Mouse (Mus musculus) thymus, postnatal 14 days (tissue): ENCODE results near the gene Nrap.
"Not testable (repeated sequence)": the region's sequence is repeated elsewhere in the genome, so short reads cannot be mapped to it uniquely, and the experiment has no call there.

ENCODE experiments used
- DNase-seq: peaks from one replicate; pipeline ENCODE4 v3.0.0; 2021

Nrap gene

DNA sequence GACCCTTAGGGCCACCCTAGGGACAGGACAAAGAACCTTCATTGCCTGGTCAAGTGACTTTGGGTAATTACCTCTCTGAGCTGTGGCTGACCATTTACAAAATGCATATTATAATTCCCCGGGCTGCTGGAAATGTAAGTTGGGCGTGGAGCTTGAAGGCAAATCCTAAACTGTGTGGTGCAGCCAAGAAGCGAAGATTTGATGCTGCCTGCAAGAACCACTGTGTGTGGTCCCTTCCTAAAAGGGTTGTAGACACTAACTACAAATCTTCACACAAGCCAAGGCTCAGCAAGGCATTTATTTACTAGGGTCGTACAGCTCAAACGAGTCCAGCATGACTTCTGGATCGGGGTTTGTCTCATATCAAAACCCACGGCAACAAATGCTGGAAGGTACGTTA, 25.3 kb downstream of the Nrap start:
- DNase-seq, result no peak

DNA sequence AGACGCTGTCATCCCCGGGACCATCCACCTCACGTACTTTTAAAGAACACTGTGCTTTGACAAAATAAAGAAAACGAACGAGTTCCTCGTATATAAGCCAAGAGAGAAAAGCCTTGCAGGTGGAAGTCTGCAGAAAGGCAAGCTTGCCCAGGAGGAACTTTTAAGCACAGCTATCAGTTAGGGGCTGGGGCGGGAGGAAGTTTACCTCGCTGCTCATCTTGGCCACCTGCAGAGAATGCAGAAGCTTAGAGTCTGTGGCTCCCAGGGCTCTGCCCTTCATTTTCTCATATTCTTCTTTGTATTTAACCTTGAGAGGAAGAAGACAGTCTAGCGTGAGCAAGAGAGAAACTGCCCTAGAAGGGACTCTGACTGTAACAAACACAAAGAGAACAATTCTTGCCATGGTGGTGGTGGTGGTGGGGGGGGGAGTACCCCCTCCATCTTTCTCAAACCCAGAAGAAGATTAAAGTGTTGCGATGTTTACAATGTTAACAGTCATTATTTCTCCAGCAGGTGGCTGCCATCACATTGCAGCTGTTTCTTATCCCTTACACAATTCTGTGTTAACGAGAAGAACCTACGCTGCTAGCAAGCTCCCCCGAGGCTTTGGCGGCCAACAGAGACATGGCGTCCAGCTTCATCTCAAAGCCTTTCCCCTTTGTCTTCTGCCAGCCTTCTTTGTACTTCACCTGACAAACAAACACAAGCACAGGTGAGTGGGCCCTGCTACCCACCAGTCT, 25.9 kb downstream of the Nrap start:
- DNase-seq, result peak; percentile 78

DNA sequence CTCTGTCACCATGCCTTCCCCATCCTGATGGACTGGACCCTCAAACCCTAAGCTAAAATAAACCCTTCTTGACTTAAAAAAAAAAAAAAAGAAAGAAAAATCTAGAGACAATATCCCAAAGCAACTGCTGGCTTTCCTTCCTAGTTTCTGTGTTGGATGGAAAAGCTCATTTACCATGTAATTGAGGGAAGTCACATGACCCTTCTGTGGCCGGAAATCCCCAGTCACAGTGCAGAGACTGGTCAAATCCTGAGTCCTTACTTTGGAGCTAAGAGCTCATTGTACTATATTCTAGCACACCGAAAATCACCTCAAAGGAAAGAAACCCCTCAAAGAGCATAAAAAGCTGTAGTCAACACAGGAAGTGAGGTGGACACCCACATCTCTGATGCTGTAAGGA, 30.9 kb downstream of the Nrap start:
- no peak for DNase-seq

DNA sequence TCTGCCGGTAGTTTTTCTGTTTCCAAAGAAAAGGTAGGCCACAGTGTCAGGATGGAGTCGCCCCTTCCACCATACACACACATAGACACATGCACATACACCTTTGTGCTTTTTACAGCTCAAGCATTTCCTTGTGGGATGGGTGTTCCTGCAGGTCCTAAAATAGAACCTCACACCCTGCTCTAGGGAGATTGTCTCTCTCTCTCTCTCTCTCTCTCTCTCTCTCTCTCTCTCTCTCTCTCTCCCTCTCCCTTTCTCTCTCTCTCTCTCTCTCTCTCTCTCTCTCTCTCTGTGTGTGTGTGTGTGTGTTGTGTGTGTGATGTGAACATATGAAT, 32.5 kb downstream of the Nrap start:
- not testable (repeated sequence) for DNase-seq

DNA sequence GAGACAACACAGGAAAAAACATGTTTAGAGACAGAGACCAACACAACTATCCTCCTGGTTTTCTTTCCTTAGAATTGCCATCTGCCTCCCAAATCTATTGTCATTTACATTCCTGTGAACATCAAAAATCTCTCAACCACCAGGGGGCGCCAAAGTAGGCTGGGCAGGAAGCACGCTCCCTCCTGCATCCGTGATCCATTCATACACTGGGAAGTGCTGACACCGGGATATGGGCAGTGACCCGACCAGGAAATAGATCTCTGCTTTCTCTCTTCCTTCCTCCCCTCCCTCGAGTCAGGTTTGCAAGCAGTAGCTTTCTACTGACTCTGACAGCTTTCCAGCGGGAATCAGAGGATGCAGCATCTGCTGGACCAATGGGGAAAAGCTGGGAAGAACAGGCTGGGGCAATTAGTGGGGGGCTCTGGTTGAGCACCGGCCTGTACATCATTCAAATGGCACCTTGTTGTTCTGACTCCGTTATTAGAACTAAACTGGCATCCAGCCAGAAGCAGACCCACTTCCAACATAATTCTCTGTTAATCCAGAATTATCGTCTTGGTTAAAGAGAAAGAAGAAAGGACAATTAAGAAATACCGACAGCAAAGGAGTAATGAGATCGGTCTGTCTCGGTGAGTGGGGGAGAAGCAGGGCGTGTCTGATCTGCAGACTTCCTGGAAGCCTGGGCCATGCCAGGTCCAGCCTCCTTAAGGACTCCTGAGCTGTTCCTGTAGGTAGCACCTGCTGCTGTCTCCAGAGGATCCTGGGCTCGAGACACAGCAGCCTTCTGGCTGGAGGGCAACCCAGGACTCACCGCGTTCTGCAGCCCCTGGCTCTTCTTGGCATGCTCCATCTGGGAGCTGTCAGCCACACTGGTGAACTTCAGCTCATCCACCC, 33.1 kb downstream of the Nrap start:
- peak; percentile 81 for DNase-seq

DNA sequence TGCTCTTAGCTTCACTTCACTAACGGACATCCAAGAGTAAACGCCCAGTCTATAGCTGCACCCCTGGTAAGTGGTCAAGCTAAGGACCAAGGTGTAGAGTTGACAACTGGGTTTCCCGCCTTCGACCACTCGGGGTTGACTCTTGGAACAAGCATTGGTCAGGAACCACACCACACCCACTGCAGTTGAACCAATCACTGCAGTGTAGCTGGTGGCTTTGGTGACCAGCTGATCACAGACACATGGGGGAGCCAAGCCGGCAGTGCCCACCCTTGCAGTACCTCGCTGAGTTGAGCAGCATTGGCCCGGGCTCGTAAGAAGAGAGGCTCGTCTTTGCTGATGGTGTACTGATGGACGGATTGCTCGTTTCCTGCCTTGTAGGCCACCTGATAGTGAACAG, 34.6 kb downstream of the Nrap start:
- DNase-seq, result no peak

DNA sequence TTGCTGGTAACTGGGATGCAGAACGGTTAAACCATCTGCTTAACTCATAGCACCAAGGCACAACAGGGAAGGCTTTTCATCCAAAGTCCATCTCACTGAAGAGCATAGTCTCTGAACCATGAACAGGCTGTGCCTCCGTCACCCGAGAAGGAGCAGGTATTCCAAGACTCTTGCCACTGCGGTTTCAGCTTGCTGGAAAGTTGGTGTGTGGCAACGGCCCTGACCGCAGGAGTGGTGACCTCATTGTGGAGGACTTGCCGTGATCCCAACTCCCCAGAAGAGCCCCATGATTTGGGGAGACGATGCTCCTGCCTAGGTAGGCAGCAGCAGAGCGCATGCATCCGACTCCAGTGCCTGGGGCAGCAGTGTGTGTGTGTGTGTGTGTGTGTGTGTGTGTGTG, 36.1 kb downstream of the Nrap start:
- no peak for DNase-seq

DNA sequence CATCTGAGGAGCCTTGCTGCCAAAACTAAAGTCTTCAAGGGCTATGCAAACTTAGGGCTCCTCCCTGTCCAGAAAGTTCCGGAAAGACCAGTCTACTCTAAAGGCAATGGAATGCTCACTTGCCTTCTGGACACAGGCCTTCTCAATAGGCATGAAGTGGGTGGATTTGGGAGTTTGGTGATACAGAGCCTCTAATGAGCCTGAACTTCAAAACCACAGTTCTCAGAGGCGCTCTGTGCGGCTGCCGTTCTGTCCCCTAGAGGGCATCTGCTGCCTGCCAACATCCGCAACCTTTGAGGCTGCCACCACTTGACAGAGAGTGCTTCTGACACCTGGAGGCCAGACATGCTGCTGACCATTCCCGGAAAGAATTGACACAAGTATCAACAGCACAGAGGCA, 40.5 kb downstream of the Nrap start:
- peak; percentile 58 for DNase-seq

DNA sequence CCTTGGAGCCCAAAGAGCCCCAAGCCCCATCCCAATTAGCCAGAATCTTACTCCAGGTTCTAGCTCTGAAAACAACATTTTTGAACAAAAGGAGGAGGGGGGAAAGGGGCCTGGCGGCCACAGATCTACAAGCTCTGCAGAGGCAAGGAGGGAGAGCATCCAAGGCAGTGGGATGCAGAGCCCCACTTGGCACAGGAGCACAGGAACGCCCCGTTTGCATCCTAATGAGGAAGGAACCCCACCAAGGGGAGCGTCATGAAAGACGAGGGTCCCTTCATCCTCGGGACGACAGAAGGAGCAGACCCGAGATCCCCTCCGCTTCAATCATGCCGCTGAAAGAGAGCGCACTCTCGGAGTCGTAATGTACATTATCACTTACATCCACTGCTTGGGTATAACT, 43.1 kb downstream of the Nrap start:
- no peak for DNase-seq

DNA sequence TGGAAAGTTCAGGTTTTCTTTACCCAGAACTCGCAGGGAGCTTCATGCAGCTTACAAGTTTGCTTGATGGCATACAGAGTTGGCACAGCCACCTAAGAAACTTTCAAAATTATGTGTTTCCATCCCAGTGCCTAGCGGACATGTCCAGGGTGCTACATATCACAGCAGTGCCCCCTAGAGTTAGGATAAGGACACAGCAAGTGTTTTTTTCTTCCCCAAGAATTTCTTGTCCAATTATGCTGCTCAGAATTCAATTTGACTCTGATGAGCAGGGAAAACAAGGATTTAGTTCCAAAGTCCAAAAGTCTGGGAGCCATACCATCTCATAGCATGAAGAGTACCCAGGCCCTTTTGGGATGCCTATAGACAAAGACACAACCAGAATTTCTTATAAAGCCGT, 43.8 kb downstream of the Nrap start:
- no peak for DNase-seq

DNA sequence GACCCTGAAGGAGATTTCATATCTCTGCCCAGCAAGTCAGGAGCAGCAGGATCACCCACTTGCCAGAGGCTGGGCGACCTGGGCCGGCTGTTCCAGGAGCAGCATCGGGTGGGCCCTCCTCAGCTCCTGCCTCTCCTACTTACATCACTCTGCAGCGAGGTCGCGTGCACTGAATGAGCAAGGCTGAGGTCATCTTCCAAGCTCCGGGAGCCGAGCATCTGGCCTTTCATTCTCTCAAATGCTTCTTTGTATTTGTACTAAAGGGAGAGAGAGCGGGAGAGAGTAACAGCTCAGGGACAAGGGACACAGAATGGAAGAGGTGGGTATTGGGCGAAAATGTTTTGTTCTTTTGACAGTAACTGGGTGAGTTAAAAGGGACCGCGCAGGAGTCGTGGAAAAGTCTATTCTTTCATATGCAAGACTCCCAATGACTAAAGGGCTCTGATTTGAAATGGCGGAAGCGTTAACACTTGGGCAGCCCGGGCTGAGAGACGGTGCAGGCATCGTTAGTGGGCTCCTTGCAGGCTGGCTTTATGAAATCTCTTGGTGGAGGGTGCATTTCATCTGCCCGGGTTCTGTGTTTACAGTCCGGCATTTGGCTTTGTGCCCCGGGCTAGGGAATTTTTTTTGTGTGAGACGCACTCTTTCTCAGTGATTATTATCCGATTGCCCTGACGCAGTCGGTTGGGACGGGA, 45.8 kb downstream of the Nrap start:
- no peak for DNase-seq

DNA sequence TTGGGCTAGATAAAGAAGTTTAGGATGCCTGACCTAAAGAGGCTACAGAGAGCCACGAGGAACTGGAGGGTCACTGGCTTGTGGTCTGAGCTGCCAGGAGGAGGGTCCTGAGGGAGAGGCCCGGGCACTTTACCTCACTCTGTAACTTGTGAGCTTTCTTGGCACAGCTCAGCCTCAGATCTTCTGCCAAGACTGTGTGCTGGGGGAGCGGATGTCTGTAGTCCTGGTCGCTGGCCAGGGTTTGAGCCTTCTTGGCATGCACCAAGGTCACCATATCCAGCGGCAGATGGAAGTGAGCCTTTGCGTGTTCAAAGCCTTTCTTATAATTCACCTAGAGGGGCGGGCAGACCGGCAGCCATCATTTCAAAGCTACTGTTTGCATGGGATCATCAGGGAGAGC, 47.8 kb downstream of the Nrap start:
- DNase-seq, result no peak

DNA sequence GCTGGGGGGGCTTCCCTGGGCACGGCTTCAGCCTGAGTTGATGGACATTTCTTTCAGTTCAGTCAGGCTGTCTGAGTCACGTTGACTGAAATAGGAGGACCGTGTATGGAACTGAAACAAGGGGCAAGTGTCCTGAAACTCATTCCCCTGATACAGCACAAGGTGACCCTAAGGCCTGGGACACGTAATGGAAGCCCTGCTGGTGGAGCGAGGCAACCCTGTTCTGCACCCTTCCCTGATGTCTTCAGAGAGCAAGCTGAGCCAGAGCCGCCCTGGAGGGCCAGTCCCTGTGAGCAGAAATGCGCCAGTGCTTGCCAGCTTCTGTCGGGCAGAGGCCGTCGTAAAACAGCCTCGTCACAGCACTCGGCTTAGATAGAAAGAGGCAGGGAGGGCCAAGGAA, 53.0 kb downstream of the Nrap start:
- DNase-seq, result no peak

DNA sequence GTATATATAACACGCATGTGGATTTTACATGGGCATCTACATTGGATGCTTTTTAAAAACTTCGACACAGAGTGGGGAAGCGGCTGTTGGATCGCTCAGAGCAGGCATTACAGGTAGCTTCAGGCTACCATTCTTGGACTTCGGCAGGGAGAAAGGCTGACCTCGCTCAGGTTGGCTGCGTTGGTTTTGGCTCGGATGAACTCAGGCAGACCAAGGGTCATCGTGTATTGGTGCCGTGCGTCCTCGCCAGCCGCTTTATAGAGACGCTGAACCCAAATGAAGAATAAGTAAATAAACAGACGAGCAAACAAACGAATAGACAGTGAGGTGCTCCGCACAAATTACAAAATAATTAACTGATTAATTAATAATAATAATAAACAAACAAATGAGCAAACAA, 53.5 kb downstream of the Nrap start:
- DNase-seq, result no peak

DNA sequence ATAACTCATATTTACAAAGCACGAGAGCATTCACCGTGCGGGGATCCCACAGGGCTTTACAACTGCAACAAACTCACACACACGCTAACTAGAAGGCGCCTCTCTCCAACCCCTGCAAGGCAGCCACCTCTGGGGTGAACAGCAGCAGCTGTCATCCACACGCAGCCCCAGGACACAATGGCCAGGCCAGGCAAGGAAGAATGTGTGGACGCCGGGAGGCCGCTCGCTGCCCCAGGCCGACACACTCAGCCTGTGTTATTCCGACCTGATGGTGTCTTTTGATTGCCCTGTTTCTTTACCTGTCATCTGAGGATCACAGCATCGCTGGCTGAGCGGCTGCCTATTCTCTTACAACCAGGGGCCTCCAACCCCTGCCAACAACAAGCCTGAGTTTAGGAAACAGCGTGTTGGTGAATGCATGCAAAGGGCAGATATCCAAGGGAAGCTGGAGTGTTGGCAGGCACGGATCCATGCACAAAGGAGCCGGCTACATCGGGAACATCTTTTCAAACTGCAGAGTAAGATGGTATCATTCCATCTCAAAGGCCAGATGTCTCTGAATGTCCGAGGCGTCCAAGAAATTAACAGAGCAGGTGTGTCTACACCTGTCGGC, 63.5 kb downstream of the Nrap start:
- DNase-seq, result no peak

DNA sequence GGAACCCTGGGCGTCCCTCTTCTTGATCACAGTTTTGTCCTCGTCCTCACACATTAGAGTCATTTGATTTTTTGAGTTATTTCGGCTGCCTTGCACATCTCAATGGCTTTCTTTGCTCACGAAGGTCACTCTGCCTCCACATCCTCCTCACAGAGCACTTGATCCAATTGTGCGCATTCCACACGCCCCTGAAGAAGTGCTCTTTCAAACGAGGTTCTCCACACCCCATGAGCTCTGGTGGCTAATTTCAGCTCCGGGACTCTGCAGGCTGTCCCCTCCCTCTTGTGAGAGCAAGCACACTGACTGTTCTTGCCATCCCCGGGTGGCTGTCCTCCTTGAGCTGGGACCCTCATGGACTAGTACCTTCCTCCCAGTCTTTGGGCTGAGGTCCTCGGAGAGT, 64.2 kb downstream of the Nrap start:
- no peak for DNase-seq

DNA sequence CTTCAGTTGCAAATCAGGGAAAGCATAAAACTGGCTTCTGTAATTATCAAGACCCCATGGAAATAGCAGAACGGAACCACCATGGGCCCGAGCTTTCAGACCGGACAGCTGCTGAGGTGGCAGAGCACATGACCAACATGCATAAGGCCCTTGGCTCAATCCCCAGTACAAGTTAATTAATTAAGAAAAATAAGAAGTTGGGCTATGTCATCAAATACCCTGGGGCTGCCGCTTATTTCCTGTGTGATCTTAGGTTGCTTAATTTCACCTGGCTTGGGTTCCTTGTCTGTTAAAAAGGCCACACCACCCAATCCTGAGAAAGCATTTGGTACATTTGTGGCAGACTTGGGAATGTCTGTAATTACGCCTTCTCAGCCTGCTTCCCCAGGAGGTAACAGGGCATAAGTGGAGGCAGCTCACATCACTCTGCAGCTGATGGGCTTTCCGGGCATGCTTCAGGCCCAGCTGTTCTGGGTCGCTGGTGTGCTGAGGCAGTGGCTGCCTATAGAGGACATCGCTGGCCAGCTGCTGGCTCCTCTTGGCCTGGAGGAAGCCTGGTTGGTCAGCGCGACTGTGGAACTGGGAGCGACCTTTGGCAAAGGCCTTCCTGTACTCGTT, 68.4 kb downstream of the Nrap start:
- no peak for DNase-seq

DNA sequence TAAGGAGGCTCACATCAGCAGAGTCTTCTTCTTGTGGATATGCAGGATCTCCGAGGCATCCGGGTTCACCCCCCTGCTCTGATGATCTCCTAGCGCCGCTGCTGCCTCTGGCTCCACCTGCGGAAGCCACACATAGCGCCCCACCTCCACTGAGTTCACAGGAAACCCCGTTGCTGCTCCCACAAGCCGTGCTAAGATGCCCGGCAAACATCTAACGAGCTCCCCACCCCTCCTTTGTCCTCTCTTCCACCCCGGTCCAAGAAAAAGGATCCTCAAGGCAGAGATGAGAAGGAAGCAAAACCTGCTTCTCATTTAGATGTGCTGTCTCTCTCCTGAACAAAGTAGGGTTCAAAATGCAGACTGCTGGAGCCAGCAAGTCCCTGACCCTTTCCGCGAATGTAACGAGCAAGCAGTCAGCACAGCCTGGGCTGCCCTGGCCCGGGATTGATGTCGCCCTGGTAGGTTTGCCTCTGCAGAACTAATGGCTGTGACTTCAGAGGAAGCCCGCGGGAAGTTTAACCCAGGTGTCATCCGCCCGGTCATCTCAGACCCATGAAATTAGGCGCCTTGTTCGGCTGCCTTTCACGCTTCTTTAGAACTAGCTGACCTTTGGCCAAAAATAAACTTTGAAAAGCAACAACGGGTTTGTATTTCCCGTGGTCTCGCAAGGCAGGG, 69.5 kb downstream of the Nrap start:
- peak; percentile 86 for DNase-seq

DNA sequence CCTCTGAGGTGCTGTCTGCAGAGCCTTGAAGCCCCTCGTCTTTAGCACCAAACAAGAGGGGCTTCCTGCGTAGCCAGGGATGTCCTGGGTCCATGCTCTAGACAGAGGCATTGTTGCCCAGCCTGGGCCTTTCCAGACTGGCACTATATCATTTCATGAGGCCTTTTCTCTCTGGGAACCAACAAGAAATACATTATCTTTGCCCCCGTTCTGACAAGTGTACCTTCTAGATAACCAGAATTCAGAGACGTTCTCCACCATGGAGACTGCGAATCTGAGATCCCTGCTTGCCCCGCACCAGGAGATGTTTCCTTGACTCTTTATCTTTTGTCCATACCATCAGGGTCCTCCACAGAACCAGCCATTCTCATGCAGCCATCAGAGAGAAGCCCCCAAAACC, 70.2 kb downstream of the Nrap start:
- no peak for DNase-seq

DNA sequence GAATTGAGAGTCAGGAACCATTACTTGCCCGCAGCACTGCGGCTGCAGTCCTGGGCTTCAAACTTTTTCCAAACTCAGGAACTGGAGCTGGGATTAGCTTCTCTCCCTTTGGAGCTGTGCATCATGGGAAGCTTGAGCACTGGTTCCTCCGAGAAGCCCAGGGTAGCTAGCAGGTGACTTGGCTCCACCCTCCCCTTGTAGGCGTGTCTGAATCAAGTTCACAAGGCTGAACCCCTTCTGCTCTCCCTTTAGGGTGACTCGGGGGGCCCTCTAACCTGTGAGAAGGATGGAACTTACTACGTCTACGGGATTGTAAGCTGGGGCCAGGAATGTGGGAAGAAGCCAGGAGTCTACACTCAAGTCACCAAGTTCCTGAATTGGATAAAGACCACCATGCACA, 70.6 kb downstream of the Nrap start:
- peak; percentile 40 for DNase-seq

DNA sequence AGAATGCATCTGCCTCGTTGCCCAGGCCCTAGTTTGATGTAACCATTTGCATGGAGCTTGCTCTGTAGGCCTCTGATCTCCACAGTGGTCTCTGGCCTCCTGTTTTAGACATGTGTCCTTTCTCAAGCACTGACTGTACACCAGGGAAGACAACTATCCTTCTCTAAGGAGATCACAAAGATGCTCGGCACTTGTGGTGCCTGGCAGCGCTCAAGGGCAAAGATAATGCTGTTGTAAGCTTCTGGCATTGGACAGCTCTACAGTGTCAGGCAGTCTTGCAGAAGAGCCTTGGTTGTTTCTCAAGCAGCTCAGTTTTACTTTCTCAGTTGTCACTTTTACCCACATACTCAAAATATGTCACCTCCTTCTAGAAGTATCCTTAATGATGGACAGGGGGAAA, 73.3 kb downstream of the Nrap start:
- DNase-seq, result no peak

DNA sequence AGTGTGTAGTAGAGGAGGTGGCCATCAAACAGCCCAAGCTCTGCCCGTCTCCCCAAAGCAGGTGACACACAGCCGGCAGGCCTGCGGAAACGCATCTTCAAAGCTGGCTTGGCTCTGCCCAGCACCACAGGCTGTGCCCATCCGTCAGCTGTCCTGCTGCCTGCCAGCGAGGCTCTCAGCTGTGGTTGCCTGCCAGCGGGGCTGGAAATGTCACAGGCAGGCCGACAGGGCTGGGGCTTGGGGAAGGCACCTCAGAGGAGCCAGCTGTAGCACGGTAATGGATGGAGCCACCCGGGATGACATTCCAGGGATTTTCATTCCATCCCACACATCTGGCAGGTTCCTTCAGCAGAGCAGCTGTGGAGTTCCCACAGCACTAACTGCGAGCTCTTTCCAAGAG, 89.0 kb downstream of the Nrap start:
- no peak for DNase-seq

DNA sequence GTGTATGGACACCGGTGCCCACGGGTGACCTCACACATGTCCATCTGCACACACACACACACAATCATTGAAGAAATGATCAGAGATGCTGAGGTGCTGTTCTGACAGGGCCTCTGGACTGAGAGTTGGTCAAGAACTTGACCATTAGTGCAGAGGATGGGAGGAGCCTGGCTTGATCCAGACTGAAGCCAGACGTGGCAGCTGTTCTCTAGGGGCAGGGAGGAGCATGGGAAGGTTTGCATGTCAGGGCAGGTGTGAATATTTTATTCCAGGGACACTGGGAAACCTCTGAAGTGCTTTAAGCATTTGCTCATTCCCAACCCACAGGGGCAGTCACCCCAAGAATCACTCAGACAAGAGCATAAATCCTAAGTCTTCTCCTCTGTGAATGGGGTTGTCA, 92.6 kb downstream of the Nrap start:
- no peak for DNase-seq
